Mouse (Mus musculus) stomach, embryonic 16.5 days (tissue): Measurements from ENCODE around the gene Ccdc141. TPM values are rescaled to one million over a fixed set of nuclear protein-coding genes. Genes with fewer than 3 reads are reported as not detected.

Source experiments
- ATAC-seq: fragments of 200-750 bp; cut with Nextera tagmentation; 2 replicates; pipeline ENCODE4 v1.8.0; 2017; ENCODE audit warnings: moderate number of reproducible peaks, moderate TSS enrichment; ENCODE audit not compliant: insufficient read depth, low FRiP score
- H3K27ac ChIP-seq: fragments of 300-500 bp; sonication (generic); 2 replicates; pipeline ENCODE4 v1.5.1; 2014; ENCODE audit warnings: low read length
- H3K27me3 ChIP-seq: fragments of 300-500 bp; sonication (generic); 2 replicates; pipeline ENCODE4 v1.6.1; 2014; ENCODE audit warnings: low read length, control low read depth, mixed read lengths; ENCODE audit not compliant: control insufficient read depth, insufficient read depth
- H3K36me3 ChIP-seq: fragments of 300-500 bp; sonication (generic); 2 replicates; pipeline ENCODE4 v1.6.1; 2014; ENCODE audit warnings: low read length; ENCODE audit not compliant: control insufficient read depth, insufficient read depth
- H3K4me1 ChIP-seq: fragments of 300-500 bp; sonication (generic); 2 replicates; pipeline ENCODE4 v1.6.1; 2014; ENCODE audit warnings: low read length, control low read depth, mixed read lengths; ENCODE audit not compliant: control insufficient read depth, insufficient read depth
- H3K4me2 ChIP-seq: fragments of 300-500 bp; sonication (generic); 2 replicates; pipeline ENCODE4 v1.6.1; 2014; ENCODE audit warnings: low read depth, low read length, mixed read lengths
- H3K4me3 ChIP-seq: fragments of 300-500 bp; sonication (generic); replicated peaks from 2 replicates; pipeline ENCODE4 v1.5.1; 2014; ENCODE audit warnings: mild to moderate bottlenecking, low read length
- H3K9ac ChIP-seq: fragments of 300-500 bp; sonication (generic); 2 replicates; pipeline ENCODE4 v1.6.1; 2014; ENCODE audit warnings: low read length
- H3K9me3 ChIP-seq: fragments of 300-500 bp; sonication (generic); replicated peaks from 2 replicates; pipeline ENCODE4 v1.6.1; 2016; ENCODE audit warnings: low read length, control low read depth; ENCODE audit not compliant: control insufficient read depth
- WGBS: fragments of 180-500 bp; shearing (Covaris S2); extraction: QIAGEN DNeasy Blood & Tissue Kit; methylation state at CpG from one replicate; pipeline ENCODE4 v1.1.7; 2014; 5-methylcytosine and 5-hydroxymethylcytosine counted together
- polyA plus RNA-seq: library from polyadenylated mRNA; unstranded; fragments of >200 nt; fragmentation: Nextera tagmentation; extraction: Ambion mirVana; gene quantifications from 2 replicates; pipeline ENCODE4 v1.2.1, GENCODE M21; 2015

Gene Ccdc141
- polyA plus RNA-seq, 1 experiment from 2014 or later, result 12.9 TPM

DNA sequence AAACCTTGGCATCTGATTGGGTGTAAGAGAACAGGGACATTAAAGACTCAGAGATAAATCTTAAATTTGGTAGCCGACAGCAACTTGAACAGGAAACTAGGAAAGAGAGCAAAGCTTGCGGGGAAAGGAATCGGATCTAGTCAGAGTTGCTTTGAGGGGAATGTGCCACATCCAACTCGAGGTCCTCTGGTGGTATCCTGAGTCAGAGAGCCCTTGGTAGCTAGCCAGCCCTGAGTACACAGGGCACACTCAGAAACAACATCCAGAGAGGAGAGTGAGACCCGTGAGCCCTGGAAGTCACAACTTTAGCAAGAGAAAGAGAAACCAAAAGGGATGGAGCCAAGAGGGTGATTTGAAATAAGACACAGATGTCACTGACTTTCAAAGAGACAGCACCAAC is 24.6 kb upstream of the Ccdc141 start:
- Histone ChIP-seq H3K9me3 (no peaks in the 10 kb centered on the region), H3K4me2 (no peak overlapping the region), H3K4me1 (no peaks in the 10 kb centered on the region), H3K4me3 (no peak overlapping the region), H3K9ac (no peak overlapping the region), H3K27me3 (no peaks in the 10 kb centered on the region), H3K36me3 (peaks cover 15% of the 10 kb centered on the region; the same call in 1 of the 2 replicates), H3K27ac (no peak overlapping the region)
- WGBS, result 87% methylated on average over 5 of the region's 5 CpGs
- ATAC-seq, result no peak

DNA sequence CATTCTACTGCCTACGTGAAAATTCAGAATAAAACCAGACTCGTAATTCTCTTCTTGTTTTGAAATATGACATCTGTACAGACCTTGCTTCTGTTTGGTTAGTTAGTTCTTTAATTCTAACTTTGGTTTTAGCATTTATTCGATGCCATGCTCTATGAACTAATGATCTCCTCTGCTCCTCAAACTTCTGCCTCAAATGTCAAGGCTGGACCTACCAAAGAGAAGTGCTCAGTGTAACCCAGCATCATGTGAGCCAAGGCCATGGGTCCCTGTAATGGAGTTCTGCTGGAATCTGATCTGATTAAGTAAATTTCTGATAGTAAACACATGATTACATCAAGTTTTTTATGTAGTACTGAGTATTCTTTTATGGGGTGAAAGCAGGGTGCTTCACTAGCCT is 21.4 kb upstream of the Ccdc141 start:
- 88% methylated on average over 3 of the region's 3 CpGs for WGBS
- H3K36me3 ChIP-seq, result peaks cover 15% of the 10 kb centered on the region; the same call in 1 of the 2 replicates
- no peak for ATAC-seq

DNA sequence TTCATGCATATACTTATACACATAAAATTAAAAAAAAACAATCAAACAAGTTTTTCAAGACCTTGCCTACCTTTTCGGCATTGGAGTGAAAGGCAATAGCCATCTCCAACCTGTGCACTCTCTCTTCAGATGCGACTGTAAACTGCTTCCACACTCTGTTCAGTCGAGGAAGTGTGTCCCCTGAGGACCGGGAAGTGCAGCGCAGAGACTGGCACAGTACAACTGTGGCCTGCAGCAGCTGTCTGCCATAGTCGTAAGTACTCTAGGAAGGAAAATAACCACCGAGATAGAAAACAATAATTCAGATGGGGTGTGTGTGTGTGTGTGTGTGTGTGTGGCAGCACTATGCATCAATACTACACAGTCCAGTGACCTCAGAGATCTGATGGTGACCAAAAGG is 20.5 kb upstream of the Ccdc141 start:
- Histone ChIP-seq H3K4me1 (no peaks in the 10 kb centered on the region), H3K9me3 (no peaks in the 10 kb centered on the region), H3K36me3 (peaks cover 15% of the 10 kb centered on the region; the same call in 1 of the 2 replicates), H3K4me2 (no peak overlapping the region), H3K27me3 (no peaks in the 10 kb centered on the region), H3K9ac (no peak overlapping the region), H3K27ac (no peak overlapping the region), H3K4me3 (no peak overlapping the region)
- WGBS, result 92% methylated on average over 7 of the region's 7 CpGs
- no peak for ATAC-seq

More for the DNA sequence above, 21.4 kb upstream of the Ccdc141 start:
- H3K4me1 ChIP-seq, result no peaks in the 10 kb centered on the region
- H3K9me3 ChIP-seq, result no peaks in the 10 kb centered on the region
- no peak overlapping the region for H3K9ac ChIP-seq
- no peaks in the 10 kb centered on the region for H3K27me3 ChIP-seq
- no peak overlapping the region for H3K27ac ChIP-seq
- H3K4me3 ChIP-seq, result no peak overlapping the region
- no peak overlapping the region for H3K4me2 ChIP-seq

- ATAC-seq, result no peak
- H3K36me3 ChIP-seq, result peaks cover 12% of the 10 kb centered on the region; the same call in 1 of the 2 replicates
- 87% methylated on average over 3 of the region's 3 CpGs for WGBS
These were observed 19.9 kb upstream of the Ccdc141 start for GRCm38 (mm10) chr2:77190301-77190700.

DNA sequence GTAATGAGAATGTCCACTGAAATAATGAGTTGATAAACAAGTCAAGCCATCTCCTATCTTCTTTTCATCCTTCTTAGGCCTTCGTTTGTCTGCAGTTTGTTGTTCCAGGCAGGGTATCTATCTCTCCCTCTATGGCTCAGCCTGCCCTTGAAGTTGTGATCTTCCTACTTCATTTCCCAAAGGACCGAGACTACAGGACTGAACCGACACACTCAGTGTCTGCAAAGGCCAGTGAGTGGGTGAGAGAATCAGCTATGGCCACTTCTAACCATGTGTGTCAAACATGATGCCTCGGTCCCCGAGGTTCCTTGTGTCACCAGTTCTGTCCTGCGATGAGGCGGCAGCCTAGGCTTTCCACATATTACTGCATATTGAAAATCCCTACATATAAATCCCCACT is 19.2 kb upstream of the Ccdc141 start:
- Histone ChIP-seq H3K27ac (no peak overlapping the region), H3K4me1 (no peaks in the 10 kb centered on the region), H3K27me3 (no peaks in the 10 kb centered on the region), H3K4me2 (no peak overlapping the region), H3K36me3 (0 out of 2 replicates have a peak, but pooled peaks cover 11% of the 10 kb centered on the region), H3K9ac (no peak overlapping the region), H3K9me3 (no peaks in the 10 kb centered on the region), H3K4me3 (no peak overlapping the region)
- 91% methylated on average over 7 of the region's 7 CpGs for WGBS
- ATAC-seq, result no peak

More at GRCm38 (mm10) chr2:77190301-77190700, 19.9 kb upstream of the Ccdc141 start:
- no peaks in the 10 kb centered on the region for H3K4me1 ChIP-seq
- no peak overlapping the region for H3K9ac ChIP-seq
- no peaks in the 10 kb centered on the region for H3K27me3 ChIP-seq
- no peaks in the 10 kb centered on the region for H3K9me3 ChIP-seq
- no peak overlapping the region for H3K4me3 ChIP-seq
- H3K4me2 ChIP-seq, result no peak overlapping the region
- no peak overlapping the region for H3K27ac ChIP-seq

- no peak for ATAC-seq
- WGBS, result 89% methylated on average over 3 of the region's 3 CpGs
- Histone ChIP-seq H3K9me3 (no peaks in the 10 kb centered on the region), H3K9ac (no peak overlapping the region), H3K36me3 (0 out of 2 replicates have a peak, but pooled peaks cover 11% of the 10 kb centered on the region), H3K4me1 (no peaks in the 10 kb centered on the region; the same call in 1 of the 2 replicates), H3K27ac (no peak overlapping the region), H3K4me3 (no peak overlapping the region), H3K4me2 (no peak overlapping the region), H3K27me3 (no peaks in the 10 kb centered on the region)
These were observed 17.1 kb upstream of the Ccdc141 start for GRCm38 (mm10) chr2:77187501-77187900.

DNA sequence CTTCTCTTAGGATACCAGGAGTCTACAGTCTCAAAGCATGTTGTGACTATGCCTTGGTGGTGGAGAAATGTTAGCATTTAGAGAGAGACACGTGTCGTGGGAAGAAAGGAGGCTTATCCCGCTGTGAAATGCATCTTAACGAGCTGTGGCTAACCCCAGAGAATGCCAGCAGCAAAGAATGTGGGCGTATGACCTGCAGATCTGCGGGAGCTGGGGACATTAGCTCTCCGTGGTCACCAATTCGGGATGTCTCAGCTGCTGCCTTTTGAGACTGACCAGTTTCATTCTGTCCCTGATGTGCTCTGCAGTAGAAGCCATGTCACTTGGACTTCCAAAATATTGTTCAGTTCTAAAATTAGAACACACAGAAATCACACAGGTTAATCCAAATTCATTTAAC is 16.5 kb upstream of the Ccdc141 start:
- Histone ChIP-seq H3K27ac (no peak overlapping the region), H3K9me3 (no peaks in the 10 kb centered on the region), H3K4me2 (no peak overlapping the region), H3K36me3 (0 out of 2 replicates have a peak, but pooled peaks cover 11% of the 10 kb centered on the region), H3K4me1 (peaks cover 4% of the 10 kb centered on the region), H3K4me3 (no peak overlapping the region), H3K27me3 (no peaks in the 10 kb centered on the region), H3K9ac (no peak overlapping the region)
- no peak for ATAC-seq
- WGBS, result 79% methylated on average over 8 of the region's 8 CpGs

DNA sequence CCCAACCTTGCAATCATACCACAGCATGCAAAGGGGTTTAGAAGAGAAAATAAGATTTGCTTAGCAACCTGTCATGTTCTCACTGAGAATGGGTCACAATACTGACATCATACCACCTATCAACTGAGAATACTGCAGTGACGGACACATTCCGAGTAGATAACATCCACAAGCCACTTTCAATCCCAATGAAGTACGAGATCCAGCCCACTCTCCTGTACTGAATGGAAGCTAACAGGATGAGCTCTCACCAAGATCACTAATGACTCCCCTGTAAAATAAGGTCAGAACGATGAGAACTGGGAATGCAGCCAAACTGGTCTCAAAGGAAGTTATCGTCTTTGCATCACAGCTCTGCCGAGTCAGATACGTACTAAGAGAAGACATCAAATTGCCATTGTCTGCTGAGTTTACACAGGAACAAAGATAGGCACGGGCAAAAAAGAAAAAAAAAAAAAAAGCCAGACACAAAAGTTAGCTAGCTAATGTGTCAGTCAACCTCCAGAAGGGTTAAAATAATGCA is 13.7 kb upstream of the Ccdc141 start:
- Histone ChIP-seq H3K36me3 (no peaks in the 10 kb centered on the region), H3K9me3 (0 out of 2 replicates have a peak, but pooled peaks cover 4% of the 10 kb centered on the region), H3K4me1 (peaks cover 4% of the 10 kb centered on the region), H3K9ac (no peak overlapping the region), H3K27ac (peak overlapping the region; percentile 29; the same call in 1 of the 2 replicates), H3K27me3 (no peaks in the 10 kb centered on the region), H3K4me3 (no peak overlapping the region), H3K4me2 (no peak overlapping the region)
- 45% methylated on average over 8 of the region's 8 CpGs for WGBS
- no peak for ATAC-seq

DNA sequence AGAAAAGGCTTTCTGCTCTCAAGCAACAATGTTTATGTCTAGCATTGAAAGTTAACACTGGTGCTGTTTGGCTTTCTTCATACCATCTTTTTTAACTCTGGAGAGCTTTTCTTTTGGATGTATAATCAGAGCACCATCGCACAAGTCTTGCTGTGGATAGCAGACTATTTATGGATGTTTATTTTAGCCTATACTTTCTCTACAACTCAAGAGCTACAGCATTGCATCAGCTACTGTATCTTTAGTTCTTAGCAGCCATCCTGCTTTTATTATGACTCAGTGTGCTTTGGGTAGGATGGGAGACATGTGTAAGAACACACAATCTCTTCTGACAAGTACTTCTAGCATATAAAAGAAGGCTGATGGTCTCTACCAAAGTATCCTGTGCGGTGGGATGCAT is 13.2 kb upstream of the Ccdc141 start:
- Histone ChIP-seq H3K27ac (peak overlapping the region; percentile 29; the same call in 1 of the 2 replicates), H3K4me3 (no peak overlapping the region), H3K4me2 (no peak overlapping the region), H3K9me3 (0 out of 2 replicates have a peak, but pooled peaks cover 4% of the 10 kb centered on the region), H3K9ac (no peak overlapping the region), H3K27me3 (no peaks in the 10 kb centered on the region), H3K4me1 (peaks cover 4% of the 10 kb centered on the region), H3K36me3 (no peaks in the 10 kb centered on the region)
- ATAC-seq, result no peak
- 60% methylated on average over 2 of the region's 2 CpGs for WGBS
